Comparison of ENCODE assay signal across 7 mouse cellular contexts in the genomic region with DNA sequence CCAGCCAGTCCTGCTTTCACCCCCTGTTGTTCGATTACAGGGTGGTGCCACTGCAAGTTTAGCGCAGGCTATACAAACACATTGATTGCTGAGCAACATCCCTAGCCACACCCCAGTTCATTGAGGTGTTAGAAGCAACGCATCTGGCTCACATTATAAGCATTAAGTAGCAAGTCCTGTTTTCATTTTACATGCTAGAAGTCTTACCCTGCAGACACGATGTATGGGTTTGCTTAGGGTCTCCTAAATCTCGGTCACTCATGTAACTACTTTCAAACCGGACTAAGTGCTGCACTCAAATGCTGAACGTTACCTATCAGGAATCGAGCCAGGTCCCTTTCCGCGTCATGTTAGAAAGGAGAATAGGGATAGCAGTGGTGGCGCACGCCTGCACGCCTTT. TPM values are rescaled to one million over a fixed set of nuclear protein-coding genes. Genes with fewer than 3 reads are reported as not detected.
DNase-seq lines count a peak whose midpoint lies in the region; ATAC-seq lines count a peak whose summit lies in the region.

No protein-coding gene starts in this region.

- peak overlapping the region; percentile 56 for H3K4me2 ChIP-seq in midbrain, embryonic 14.5 days (ENCODE audit: low read length)

- DNase-seq in embryo, embryonic 9.5 days (ENCODE audit: extremely low spot score): peak; percentile 26
- DNase-seq in induced T-regulatory cell, adult 2 months (ENCODE audit: low read depth): peak; percentile 61
- DNase-seq in midbrain, embryonic 14.5 days: peak; percentile 30
- DNase-seq in layer of hippocampus, postnatal 14 days (ENCODE audit: low spot score in 2 of 2): no peak
- DNase-seq in layer of hippocampus, adult 9-10 months (ENCODE audit: low spot score): no peak

- H3K9me3 ChIP-seq in megakaryocyte, embryonic 14.5 days: no peaks in the 10 kb centered on the region
- H3K9me3 ChIP-seq in midbrain, embryonic 14.5 days (ENCODE audit: control insufficient read depth, low read length): no peaks in the 10 kb centered on the region

- peak overlapping the region; percentile 90 for H3K4me3 ChIP-seq in megakaryocyte, embryonic 14.5 days (replicated peaks)
- peak overlapping the region; percentile 64 for H3K4me3 ChIP-seq in midbrain, embryonic 14.5 days (replicated peaks; ENCODE audit: low read depth, low read length)

- no peaks in the 10 kb centered on the region for H3K36me3 ChIP-seq in megakaryocyte, embryonic 14.5 days (replicated peaks; ENCODE audit: low read length)
- H3K36me3 ChIP-seq in midbrain, embryonic 14.5 days (ENCODE audit: control insufficient read depth, insufficient read depth, low read length): no peaks in the 10 kb centered on the region

- H3K4me1 ChIP-seq in megakaryocyte, embryonic 14.5 days: peaks cover 17% of the 10 kb centered on the region
- H3K4me1 ChIP-seq in midbrain, embryonic 14.5 days (ENCODE audit: control insufficient read depth, insufficient read depth, low read length): peaks cover 12% of the 10 kb centered on the region; the same call in 1 of the 2 replicates

- 33% methylated on average over 13 of the region's 13 CpGs for WGBS in midbrain, embryonic 14.5 days

- H3K27me3 ChIP-seq in megakaryocyte, embryonic 14.5 days (replicated peaks): no peaks in the 10 kb centered on the region
- H3K27me3 ChIP-seq in midbrain, embryonic 14.5 days (ENCODE audit: control insufficient read depth, insufficient read depth, low read length): no peaks in the 10 kb centered on the region

- H3K9ac ChIP-seq in midbrain, embryonic 14.5 days (replicated peaks; ENCODE audit: low read length): peak overlapping the region; percentile 36; the same call in 1 of the 2 replicates

- ATAC-seq in megakaryocyte, adult 5-6 weeks (ENCODE audit: poor library complexity, severe bottlenecking): no peak
- ATAC-seq in midbrain, embryonic 14.5 days (ENCODE audit: low FRiP score, low TSS enrichment): no peak

- no peak overlapping the region for H3K27ac ChIP-seq in midbrain, embryonic 14.5 days (replicated peaks; ENCODE audit: low read depth, low read length)

RNA-seq across cellular contexts. Expression of a gene that starts 0.9 kb away (rescaled TPM):
- polyA plus RNA-seq in megakaryocyte, embryonic 14.5 days (2012; ENCODE audit: insufficient read depth, low replicate concordance): 1.3 and 2.5 TPM in 2 replicates
- total RNA-seq in megakaryocyte, adult 5-6 weeks (2015): 3.5 and 4.6 TPM in 2 replicates
- 5.0 and 7.1 TPM in 2 replicates for total RNA-seq in megakaryocyte, adult 5-6 weeks (2017)
- polyA plus RNA-seq in midbrain, embryonic 14.5 days (2014; fragmentation: Nextera tagmentation; extraction: Ambion mirVana): 22.8 and 24.1 TPM in 2 replicates
- total RNA-seq in layer of hippocampus, postnatal 14 days (2021): 10 to 100 TPM; 16.7 to 18.1 TPM

RNA-seq across cellular contexts. Expression of a gene that starts 12.5 kb away (rescaled TPM):
- polyA plus RNA-seq in megakaryocyte, embryonic 14.5 days (2012; ENCODE audit: insufficient read depth, low replicate concordance): 42.0 and 92.2 TPM in 2 replicates
- total RNA-seq in megakaryocyte, adult 5-6 weeks (2015): 71.0 and 83.9 TPM in 2 replicates
- total RNA-seq in megakaryocyte, adult 5-6 weeks (2017): 34.2 and 54.6 TPM in 2 replicates
- 69.6 and 84.5 TPM in 2 replicates for polyA plus RNA-seq in midbrain, embryonic 14.5 days (2014; fragmentation: Nextera tagmentation; extraction: Ambion mirVana)
- total RNA-seq in layer of hippocampus, postnatal 14 days (2021): 10 to 100 TPM; 52.4 to 53.2 TPM

RNA-seq across cellular contexts. Expression of a gene that starts 21.6 kb away (rescaled TPM):
- 0.19 and 0.94 TPM in 2 replicates for polyA plus RNA-seq in megakaryocyte, embryonic 14.5 days (2012; ENCODE audit: insufficient read depth, low replicate concordance)
- total RNA-seq in megakaryocyte, adult 5-6 weeks (2015): 3.6 and 4.0 TPM in 2 replicates
- total RNA-seq in megakaryocyte, adult 5-6 weeks (2017): 2.2 and 3.1 TPM in 2 replicates
- polyA plus RNA-seq in midbrain, embryonic 14.5 days (2014; fragmentation: Nextera tagmentation; extraction: Ambion mirVana): 1.6 and 2.5 TPM in 2 replicates
- total RNA-seq in layer of hippocampus, postnatal 14 days (2021): 1 to 10 TPM; 6.3 to 7.0 TPM

RNA-seq across cellular contexts. Expression of a gene that starts 45.0 kb away (rescaled TPM):
- 3.5 TPM in 1 of 2 replicates, not detected in the other for polyA plus RNA-seq in megakaryocyte, embryonic 14.5 days (2012; ENCODE audit: insufficient read depth, low replicate concordance)
- total RNA-seq in megakaryocyte, adult 5-6 weeks (2015): 11.9 and 12.6 TPM in 2 replicates
- 9.8 and 10.9 TPM in 2 replicates for total RNA-seq in megakaryocyte, adult 5-6 weeks (2017)
- polyA plus RNA-seq in midbrain, embryonic 14.5 days (2014; fragmentation: Nextera tagmentation; extraction: Ambion mirVana): 28.2 and 35.3 TPM in 2 replicates
- total RNA-seq in layer of hippocampus, postnatal 14 days (2021): 10 to 100 TPM; 31.3 TPM

Comparison
In these comparisons a context has a peak if more than half of its experiments do, and no peak if none do; other contexts are left out.
1. DNase-seq: peak in embryo, embryonic 9.5 days (single experiment), induced T-regulatory cell, adult 2 months (single experiment) and midbrain, embryonic 14.5 days (single experiment); none in layer of hippocampus, postnatal 14 days (0 of 2) and layer of hippocampus, adult 9-10 months (single experiment).